Mouse (Mus musculus): Measurements from ENCODE around the gene Setd1a.
"Not testable (repeated sequence)": the region's sequence is repeated elsewhere in the genome, so short reads cannot be mapped to it uniquely, and the experiment has no call there.

Gene Setd1a

GRCm38 (mm10) chr7:127766851-127767609, 9.4 kb upstream of the Setd1a start:
- no peak for DNase-seq (ENCODE audit: low spot score)

GRCm38 (mm10) chr7:127767671-127768345, 8.7 kb upstream of the Setd1a start:
- no peak for DNase-seq (ENCODE audit: low spot score)

- peak; percentile 8 for DNase-seq (ENCODE audit: low spot score)
Measured at GRCm38 (mm10) chr7:127768346-127768996, 8.0 kb upstream of the Setd1a start.

DNA sequence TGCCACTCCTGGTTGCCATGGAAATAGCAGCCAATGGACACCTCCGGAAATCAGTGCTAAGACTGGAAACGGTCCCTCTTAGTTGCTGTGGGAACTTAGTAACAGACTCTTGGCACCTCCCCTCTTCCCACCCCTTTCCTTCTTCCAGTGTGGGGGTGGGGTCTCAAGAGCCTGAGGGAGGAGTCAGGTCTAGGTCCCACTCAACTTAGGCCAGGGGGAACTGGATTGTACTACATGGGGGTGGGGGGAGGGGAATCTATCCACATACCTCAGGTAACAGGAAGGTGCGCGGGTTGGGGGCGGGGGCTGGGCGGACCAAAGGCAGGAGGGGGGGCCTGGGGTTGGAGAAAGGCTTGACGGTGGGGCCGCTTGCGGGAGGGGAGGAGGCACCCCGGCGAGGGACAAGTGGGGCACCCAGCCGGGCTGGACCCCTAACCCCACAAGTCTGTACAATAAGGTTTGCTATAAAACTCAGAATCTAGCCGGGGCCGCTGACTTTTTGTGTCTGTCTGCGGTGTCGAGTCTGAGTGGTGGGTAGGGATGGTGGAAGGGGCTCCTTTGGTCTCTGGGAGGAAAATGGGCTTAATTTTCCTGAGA, 7.4 kb upstream of the Setd1a start:
- DNase-seq (ENCODE audit: low spot score), result peak; percentile 98

DNA sequence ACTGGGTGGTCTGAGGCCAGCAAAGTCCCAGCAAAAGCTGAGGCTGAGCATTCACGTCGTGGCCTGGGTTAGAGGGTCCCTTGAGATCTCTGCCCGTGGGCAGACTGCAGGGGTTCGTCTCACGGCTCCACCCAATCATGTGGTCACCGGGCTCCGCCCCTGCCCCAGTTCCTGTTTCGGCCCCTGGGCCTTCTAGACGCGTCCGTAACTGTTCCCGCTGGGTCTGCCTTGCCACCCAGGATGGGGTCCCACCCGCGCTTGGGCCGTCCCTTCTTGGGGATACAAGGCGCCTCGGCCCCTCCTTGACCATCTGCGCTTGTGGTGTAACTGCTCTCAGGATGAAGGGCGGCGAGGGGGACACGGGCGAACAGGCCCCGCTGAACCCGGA, 6.8 kb upstream of the Setd1a start, which contains the start of gene Orai3:
Orai3 (plus strand) TSS at position 165 of the 388 bp plus-strand sequence.
- peak; percentile 87 for DNase-seq (ENCODE audit: low spot score)

- peak; percentile 55 for DNase-seq (ENCODE audit: low spot score)
Measured at GRCm38 (mm10) chr7:127770039-127770905, 6.2 kb upstream of the Setd1a start.

DNA sequence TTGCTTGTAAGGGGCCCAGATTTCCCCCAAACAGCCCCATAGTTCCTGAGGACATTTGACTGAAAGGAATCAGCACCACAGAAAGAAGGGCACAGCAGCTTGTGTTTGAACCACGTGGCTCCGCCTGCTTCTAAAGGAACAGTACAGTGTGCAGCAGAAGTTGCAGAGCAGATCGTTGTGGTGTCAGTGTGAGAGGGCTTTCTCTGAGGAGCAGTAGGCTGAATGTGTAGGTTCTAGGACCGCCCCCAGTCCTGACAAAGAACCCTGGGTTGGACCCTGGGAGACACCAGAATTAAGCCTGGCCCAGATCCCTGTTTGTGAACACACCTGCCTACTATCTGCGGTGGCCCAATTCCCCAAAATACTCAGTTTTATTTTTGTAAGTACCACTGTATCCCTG, 5.2 kb upstream of the Setd1a start:
- DNase-seq (ENCODE audit: low spot score), result no peak

GRCm38 (mm10) chr7:127772080-127772479, 4.4 kb upstream of the Setd1a start:
- DNase-seq (ENCODE audit: low spot score), result no peak

DNA sequence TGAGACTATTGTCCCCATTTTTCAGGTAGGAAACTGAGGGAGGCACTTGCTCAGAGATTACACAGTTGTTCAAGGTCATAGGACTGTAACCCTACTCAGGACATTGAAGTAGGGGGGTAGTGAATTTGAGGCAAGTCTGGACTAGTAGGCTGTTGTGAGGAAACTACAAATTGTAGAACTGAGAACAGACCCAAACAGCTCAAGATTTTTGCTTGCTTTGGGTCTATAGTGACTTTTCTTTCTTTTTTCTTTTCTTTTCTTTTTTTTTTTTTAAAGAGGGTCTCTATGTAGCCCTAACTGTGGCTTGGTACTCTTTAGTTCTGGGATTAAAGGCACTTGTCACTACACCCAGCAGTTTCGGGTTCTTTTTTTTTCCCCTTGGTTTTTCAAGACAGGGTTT, 3.9 kb upstream of the Setd1a start:
- no peak for DNase-seq (ENCODE audit: low spot score)

GRCm38 (mm10) chr7:127773664-127774384, 2.6 kb upstream of the Setd1a start:
- DNase-seq (ENCODE audit: low spot score), result peak; percentile 87

- DNase-seq (ENCODE audit: low spot score), result not testable (repeated sequence)
Measured at GRCm38 (mm10) chr7:127775837-127776236, 633 bp upstream of the Setd1a start.

DNA sequence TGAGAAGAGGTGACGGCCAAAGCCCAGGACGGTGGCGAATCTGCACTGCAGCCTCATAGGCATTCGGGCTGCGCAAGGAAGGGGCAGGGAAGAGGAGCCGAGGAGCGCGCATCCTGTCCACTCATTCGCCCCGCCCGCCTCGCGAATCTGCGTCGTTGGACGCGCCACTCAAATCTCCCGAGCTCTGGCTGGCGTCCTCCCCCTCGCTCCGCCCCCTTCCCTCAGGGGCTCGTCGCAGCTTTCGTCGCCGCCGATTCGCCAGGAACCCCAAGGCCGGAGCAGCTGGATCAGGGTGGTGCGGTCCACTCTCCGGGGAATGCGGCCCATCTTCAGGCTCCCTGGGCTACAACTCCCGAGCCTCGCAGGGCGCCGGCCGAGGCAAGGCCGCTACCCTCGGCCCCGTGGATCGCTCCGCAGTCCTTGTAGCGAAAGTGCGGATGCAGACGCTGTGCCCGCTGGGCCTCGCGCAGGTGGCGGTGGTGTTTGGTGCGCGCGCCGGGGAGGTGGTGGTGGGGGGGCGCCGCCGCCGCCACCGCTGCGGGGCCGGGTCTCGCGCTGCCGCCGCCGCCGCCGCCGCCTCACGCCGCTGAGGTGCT, 506 bp downstream of the Setd1a start:
- peak; percentile 97 for DNase-seq (ENCODE audit: low spot score)

- peak; percentile 72 for DNase-seq (ENCODE audit: low spot score)
Measured at GRCm38 (mm10) chr7:127777474-127778266, 1.2 kb downstream of the Setd1a start.

DNA sequence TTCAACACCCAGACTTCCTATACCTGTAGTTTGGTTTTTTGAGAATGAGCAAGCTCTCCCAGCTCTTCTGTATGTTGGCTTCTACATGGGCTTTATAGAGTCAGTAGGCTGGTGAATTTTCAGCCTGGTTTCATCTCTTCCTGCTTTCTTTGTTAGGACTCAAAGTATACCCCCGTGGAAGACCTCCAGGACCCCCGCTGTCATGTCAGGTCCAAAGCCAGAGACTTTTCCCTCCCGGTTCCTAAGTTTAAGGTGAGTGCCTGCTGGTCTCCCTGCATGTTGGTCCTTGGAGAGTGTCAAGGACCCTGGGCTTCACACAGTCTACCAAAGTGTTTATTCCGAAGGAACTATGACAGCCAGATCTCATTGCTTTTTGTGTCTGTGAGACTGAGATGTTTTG, 1.9 kb downstream of the Setd1a start:
- DNase-seq (ENCODE audit: low spot score), result no peak

GRCm38 (mm10) chr7:127785308-127785707, 8.8 kb downstream of the Setd1a start, which contains the start of gene Gm49388:
Gene Gm49388, plus strand, starts transcription at chr7:127785608.
- DNase-seq (ENCODE audit: low spot score), result no peak

GRCm38 (mm10) chr7:127797076-127797845, 20.8 kb downstream of the Setd1a start:
- no peak for DNase-seq (ENCODE audit: low spot score)

DNA sequence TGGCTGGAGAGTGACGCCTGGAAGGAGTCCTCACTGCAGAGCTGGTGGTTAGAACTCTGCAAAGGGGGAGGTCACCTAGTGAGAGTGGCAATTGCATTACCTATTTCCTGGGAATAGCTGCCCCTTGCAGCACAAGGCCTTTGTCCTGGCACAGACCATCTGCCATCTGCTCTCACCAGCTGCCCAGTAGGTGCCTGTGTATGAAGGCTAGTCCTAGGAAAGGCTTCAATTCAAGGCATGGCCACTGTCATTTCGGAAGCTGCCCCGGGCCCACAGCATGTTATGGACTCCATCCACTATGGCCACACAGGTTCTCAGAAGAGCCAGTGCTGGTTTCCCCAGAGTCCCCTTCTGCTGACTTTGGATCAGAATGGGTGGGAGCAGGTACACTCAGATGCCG, 22.1 kb downstream of the Setd1a start:
- DNase-seq (ENCODE audit: low spot score), result no peak

GRCm38 (mm10) chr7:127799211-127799610, 22.7 kb downstream of the Setd1a start:
- no peak for DNase-seq (ENCODE audit: low spot score)

GRCm38 (mm10) chr7:127799738-127800137, 23.3 kb downstream of the Setd1a start:
- DNase-seq (ENCODE audit: low spot score), result no peak

All from embryo, embryonic 10.5 days (tissue).